Mouse (Mus musculus): ENCODE results near the gene Islr. TPM values are rescaled to one million over a fixed set of nuclear protein-coding genes. Genes with fewer than 3 reads are reported as not detected.

Gene Islr
- polyA plus RNA-seq, 1 experiment = not detected

DNA sequence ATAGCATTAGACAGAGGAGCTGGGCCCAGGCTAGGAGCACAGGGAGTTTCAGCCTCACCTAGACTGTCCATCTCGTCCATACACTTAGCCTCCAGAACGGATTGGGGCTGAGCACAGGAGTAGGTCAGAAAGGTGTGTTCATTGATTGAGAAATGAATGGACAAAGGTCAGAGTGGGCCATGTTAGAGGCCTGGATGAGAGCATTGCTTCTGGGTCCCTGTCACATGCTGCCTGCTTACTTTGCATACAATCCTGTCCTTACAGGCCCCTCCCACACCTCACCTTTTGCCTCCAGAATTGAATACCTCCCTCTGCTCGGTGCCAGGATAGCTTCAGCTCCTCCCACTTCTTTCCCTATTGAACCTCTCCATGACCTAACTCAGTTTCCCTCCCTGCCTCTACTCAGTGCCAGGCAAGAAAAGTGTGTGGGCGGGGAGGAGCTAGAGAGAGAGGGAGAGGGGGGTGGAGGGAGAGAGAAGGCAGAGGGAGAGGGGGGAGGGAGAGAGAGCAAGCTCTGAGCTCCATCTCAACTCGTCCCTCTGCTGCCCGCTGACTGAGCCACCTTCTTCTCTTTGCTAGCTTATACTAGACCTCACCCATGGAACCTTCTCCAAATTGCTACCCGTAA is 88.0 kb downstream of the Islr start:
- TF ChIP-seq GATA1 (IDR thresholded peaks at IDR 0.05; ENCODE audit: low read length) = no peak

DNA sequence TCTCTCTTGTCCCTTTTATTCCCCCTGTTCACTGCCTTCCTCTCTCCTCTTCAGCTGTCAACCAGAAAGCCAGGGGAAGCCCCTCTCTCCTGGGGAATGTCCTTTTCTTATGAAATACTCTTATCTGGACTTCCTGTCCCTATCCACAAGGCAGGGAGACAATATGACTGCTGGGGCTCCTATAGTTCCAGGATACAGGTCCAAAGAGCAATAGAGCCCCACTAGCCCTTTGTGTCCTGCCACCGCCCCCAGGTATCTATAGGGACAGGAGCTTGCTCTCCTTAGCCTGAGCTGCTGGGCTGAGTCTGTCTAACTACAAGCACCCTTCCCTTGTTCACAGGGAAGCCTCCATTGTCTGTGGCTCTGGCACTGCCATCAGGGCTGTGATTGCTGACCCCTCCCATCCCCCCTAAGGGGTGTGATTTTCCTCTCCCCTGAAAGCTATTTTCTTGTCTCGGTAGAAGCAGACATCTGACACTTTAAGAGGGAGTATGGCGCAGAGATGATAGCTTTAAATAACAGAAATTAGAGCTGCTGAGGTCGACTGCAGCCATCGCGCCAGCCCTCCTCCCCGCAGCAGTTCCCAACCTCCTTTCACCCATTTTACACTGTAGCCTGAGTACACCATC is 88.7 kb downstream of the Islr start:
- TF ChIP-seq GATA1 (IDR thresholded peaks at IDR 0.05; ENCODE audit: low read length) = no peak

DNA sequence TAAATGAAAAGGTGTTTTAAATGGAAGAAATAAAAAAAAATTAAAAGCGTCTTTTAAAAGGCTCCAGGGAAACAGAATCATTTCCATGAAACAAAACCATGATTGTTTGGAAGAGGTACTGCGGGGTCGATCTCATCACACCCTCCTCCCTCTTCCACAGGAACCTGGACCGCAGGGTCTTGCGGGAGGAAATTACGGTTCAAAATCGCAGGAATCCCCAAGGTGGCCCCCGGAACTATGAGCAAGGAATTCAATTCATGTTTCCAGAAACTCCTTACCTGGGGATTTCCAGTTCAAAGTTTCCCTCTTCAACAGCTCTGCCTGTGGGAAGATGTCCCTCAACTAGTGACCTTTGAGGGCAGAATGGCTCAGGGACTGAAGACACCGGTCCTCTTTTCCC is 90.1 kb downstream of the Islr start:
- no peak for TF ChIP-seq GATA1 (IDR thresholded peaks at IDR 0.05; ENCODE audit: low read length)

DNA sequence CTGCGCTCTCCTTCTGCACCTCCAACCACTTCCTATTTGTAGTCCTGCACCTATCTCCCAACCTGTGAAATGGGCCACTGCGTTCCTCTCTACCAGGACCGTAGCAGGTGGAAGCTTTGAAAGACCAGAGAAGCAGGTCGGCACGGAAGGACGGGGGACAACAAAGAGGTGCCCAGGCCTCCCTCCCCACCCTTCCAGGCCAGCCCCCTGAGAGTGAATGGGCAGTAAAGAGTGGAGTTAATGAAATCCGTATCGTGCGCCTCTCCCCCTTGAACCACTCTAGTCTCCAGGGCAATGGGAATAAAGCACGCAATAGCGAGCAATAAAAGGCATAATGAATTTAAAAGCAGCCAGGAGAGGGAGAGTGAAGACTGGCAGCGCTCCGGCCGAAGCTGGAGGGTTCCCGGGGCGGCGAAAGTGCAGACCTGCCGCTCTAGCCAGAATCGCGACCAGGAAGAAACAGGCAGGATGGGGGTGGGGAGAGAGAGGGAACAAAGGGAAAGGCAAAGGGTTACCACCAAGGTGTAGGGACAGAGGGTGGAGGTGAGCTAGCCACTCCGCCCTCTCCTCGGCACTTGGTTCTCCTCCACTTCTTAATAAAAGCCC is 90.7 kb downstream of the Islr start:
- no peak for TF ChIP-seq GATA1 (IDR thresholded peaks at IDR 0.05; ENCODE audit: low read length)

DNA sequence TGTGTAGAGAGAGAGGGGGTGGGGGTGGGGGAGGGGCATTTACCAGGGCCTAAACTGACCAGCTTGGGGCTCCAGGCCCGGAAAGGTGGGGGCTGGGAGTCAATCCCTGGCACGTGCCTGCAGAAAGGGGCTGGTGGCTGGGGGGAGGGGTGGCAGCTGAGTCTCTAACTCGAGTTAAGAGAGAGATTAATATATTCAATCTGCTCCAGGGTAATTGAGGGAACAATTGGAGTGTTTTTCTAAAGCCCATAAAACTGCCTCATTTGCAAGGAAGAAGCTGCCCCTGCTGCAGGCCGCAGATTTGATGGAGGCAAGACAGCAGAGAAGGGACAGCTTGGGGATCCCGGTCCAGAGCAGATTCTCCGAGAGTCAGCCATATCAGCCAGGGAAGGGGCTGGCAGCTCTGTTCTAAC is 91.2 kb downstream of the Islr start:
- TF ChIP-seq GATA1 (IDR thresholded peaks at IDR 0.05; ENCODE audit: low read length) = no peak

DNA sequence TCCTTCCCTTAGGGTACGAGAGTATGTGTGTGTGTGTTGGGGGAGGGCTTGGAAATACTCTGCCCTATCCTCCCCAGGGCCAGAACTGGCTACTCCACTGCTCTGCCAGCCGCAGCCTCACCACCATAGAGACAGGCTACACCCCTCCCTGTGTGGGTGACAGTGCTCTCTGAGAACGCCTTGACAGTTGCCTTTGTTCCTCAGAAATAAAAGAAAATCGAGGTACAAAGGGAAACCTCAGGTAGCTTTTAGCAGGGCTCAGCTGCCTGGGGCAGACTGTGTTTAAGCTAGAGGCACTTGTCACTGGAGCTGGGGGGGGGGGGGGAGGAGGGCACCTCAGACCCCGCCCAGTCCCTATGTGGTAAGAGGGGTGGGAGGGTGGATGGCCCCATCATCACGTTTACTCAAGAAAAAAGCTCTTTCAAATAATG is 91.8 kb downstream of the Islr start:
- TF ChIP-seq GATA1 (IDR thresholded peaks at IDR 0.05; ENCODE audit: low read length) = no peak

DNA sequence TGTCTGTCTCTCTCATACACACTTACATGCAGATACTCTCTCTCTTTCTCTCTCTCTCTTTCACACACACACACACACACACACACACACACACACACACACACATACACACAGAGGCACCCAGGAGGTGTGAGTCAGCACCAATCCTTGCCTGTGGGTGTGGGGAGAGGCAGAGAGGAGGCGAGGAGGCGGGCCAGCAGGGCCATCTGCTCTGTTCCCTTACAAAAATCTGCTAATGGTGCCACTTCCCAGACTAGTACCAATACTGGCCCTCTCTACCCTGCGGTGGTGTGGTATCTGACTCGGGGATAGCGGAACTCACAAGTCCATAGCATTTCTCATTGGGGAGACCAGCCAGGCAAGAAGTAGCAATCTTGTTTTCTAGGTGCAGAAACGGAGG is 92.7 kb downstream of the Islr start:
- TF ChIP-seq GATA1 (IDR thresholded peaks at IDR 0.05; ENCODE audit: low read length) = no peak

DNA sequence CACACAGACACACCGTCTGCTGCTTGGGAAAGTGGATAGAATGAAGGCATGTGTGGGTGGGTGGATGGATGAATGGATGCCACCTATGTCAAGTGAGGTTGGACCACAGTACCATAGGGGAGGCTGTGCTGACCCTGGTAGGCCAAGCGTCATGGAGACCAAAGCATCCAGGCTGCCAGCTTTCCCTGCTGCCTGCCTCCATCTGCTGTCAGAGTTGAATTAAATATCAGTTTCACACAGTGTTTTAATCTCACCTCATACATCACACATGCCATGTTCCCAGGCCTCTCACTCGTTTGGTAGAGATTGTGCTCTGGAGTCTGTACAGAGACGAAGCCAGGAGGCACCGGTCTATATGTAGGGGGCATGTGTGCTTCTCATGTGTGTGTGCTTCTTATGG is 93.3 kb downstream of the Islr start:
- TF ChIP-seq GATA1 (IDR thresholded peaks at IDR 0.05; ENCODE audit: low read length) = no peak

DNA sequence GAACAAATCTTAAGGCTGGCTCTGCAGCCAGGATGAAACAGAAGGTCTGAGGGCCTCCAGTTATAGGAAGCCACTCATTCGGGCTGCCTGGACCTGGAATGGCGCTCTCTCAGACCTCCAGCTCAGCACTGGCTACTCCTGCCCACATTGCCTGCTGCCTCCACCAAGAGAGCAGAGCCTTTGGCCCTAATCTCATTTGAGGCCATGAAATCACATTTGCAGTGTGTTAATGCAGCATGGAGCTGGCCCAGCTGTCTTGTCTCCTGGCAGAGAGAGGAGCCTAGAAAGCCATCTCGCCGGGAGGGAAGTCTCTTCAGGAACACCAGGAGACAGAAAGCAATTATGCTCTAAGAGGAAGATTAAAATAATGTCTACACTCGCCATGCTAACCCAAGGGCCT is 96.6 kb downstream of the Islr start:
- TF ChIP-seq GATA1 (IDR thresholded peaks at IDR 0.05; ENCODE audit: low read length) = no peak

Other genes with a start within 250 kb of the Islr start
- gene Cyp11a1, start 197.9 kb downstream of the Islr start, polyA plus RNA-seq (2012) = not detected in 2 replicates
- gene Stra6, start 140.5 kb downstream of the Islr start, polyA plus RNA-seq (2012) = not detected in 2 replicates
- gene Ccdc33, start 85.5 kb downstream of the Islr start, polyA plus RNA-seq (2012) = not detected in 2 replicates
- gene Islr2, start within 50 bp of the Islr start, polyA plus RNA-seq (2012) = 0.05 and 0.09 TPM in 2 replicates
- gene Pml, start 45.5 kb upstream of the Islr start, polyA plus RNA-seq (2012) = 193 and 239 TPM in 2 replicates
- 4.7 and 5.7 TPM in 2 replicates for gene Stoml1, start 48.9 kb upstream of the Islr start, polyA plus RNA-seq (2012)
- not detected in 2 replicates for gene Loxl1, start 108.9 kb upstream of the Islr start, polyA plus RNA-seq (2012)
- not detected in 2 replicates for gene Tbc1d21, start 166.1 kb upstream of the Islr start, polyA plus RNA-seq (2012)

Data from G1E-ER4 (cell line).